Mouse (Mus musculus): ENCODE data around the gene Lrrc71.

DNA sequence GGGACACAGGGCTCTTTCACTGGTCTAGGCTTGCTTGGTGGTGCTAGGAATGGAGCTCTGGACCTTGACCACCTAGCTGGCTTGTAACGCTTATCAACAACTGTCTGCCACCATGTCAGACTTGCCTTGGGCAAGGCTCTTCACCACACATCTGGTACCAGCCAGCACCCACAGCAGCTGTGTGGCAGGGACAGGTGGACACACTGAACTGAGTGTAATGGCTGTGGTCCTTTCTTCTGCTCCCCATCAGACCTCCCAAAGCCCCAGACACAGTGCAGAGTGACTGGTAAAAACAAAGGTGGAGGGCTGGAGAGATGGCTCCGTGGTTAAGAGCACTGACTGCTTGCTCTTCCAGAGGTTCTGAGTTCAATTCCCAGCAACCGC lies 17.9 kb upstream of the Lrrc71 start:
- TF ChIP-seq FLI1 (IDR thresholded peaks at IDR 0.05; ENCODE audit: low read length) (no peak), GATA1 (IDR thresholded peaks at IDR 0.05; ENCODE audit: borderline replicate concordance, low read length) (no peak)
